Mouse (Mus musculus) gonadal fat pad, adult 2 months (tissue): Measurements from ENCODE around the gene Ube3a. TPM values are rescaled to one million over a fixed set of nuclear protein-coding genes. Genes with fewer than 3 reads are reported as not detected.

Source experiments
- DNase-seq: peaks from one replicate; pipeline ENCODE4 v3.0.0-alpha.2; 2012; ENCODE audit warnings: low read depth
- polyA plus RNA-seq: library from polyadenylated mRNA; depleted of rRNA; stranded (reverse); fragments of >200 nt; gene quantifications from 2 replicates; pipeline ENCODE4 v1.2.3, GENCODE M21; 2012; rRNA removed

Gene Ube3a
- polyA plus RNA-seq = 41.3 and 59.0 TPM in 2 replicates

DNA sequence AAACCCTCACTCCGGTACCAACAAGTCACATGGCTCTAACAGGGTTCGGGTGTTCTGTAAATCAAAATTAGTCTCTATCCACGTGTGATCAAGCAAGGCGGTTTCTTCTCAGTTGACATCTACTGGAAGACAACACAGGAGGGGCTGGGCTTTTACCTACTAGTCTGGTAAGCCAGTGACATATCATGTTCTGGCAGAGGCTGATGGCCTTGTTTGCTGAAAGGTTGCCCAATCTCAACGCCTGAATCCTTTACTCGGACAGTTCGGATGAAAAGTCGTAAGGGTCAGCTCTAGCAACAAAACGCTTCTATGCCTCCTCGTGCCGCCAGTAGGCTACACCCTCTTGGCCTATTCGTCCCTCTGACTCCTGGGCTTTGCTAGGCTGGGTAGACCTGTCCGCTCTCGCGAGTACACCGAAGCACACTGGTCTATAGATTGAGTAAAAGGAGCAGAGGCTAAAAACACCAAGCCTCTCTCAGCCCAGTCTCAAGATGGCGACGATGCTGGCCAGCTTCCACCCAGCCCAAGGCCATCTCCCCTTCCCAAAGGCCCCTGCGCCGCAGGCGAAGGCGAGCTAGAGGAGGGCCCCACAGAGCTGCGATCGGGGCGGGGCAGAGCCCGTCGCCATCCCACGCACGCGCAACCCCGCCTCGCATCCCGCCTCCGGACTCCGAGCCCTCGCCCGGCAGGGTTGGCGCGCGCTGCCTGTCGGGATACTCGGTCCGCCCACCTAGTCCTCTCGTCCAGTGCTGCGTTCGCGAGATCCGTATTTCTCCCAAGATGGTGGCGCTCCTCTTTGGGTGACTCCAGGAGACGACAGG, at the start of gene Ube3a:
Gene Ube3a, plus strand, starts transcription at position 706 of the 821 bp plus-strand sequence.
- DNase-seq = peak; percentile 58

GRCm38 (mm10) chr7:59192831-59193230, 35.7 kb upstream of the Ube3a start:
- DNase-seq = no peak

DNA sequence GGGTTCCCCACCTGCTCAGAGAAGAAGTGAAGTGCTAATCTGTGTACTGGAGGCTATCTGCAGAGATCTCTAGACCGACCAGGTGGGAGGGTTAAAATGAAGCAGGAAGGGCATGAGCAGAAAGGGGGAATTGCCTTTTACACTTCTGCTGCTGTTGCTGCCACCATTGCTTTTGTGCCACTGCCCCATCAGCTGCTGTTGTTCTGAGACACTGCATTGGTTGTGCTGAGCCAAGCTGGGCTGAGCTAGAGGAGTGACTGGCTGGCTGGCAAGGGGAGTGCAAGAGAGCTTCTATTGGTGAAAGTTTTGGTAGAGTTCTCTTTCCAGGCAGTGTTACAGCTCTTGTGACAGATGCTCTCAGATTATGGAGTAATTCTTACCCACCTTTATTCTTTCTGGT, 13.6 kb upstream of the Ube3a start:
- DNase-seq = no peak

GRCm38 (mm10) chr7:59221244-59221643, 7.3 kb upstream of the Ube3a start:
- no peak for DNase-seq

- no peak for DNase-seq
Observed at GRCm38 (mm10) chr7:59228866-59229182, 274 bp downstream of the Ube3a start.

DNA sequence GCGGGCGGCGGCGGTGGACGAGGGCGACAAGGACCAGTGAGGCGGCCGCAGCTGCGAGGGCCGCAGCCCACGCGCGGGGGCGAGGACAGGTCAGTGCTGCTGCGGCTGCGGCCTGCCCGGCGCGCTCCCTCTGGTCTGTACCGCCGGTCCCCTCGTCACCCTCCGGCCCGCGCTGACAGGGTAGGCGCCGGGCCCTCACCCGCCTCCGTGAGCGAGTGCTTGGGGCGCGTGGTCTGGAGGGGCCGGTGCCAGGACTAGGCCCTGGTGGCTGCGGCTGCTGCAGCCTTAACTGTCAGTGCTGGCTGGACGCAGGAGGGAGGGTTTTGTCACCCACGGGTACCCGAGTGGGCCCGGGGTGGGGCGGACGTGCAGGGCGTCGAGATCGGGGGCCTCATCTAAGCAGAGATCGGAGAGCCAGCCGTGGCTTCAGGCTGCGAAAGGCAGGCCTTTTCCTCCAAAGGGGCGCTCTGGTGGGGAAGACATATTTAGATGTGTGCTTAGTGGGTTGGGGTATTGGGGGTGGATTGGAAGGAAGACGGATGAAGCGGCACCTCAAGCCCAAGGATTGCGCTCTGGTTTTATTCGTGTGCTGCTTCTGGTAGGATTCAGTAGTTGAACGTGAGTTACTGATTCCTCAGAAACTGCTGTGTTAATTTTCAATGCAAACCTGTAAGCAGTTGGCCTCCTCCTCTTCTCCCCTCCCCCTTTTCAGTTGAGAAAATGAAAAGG, 797 bp downstream of the Ube3a start:
- no peak for DNase-seq

DNA sequence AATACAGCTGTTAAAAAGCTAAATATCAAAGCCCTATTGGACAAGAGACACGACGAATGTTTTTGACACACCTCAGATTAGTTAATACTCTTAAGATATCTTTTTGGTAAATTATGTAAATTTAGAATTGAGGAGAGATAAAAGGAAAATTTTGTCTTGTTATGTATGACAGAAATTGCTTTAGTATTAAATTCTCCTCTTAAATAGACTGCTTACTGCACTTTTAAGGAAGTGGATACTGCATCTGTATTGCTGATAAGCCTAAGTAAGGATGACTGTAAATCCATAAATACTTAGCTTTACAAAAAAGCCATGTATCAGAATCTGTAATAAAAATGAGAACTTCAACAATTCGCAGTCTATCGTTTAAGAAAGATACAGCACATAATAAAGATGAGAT, 1.8 kb downstream of the Ube3a start:
- DNase-seq = no peak

DNA sequence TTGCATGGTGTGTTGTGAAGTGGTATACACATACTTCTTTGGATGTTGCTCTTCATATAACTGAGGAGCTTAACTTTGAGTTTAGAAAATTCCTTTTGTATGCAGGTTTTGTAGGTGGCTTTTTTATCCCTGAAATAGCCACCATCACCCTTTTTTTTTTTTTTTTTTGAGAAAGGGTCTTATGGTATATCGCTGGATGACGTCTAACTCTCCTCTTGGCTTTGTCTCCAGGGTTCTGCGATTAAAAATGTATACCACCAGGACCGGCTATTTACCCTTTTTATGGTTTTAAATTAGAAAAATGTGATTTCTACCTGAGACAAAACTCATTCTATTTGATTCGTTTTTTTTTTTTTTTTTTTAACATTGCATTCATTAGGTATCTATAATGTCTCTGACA, 2.2 kb downstream of the Ube3a start:
- DNase-seq = no peak

GRCm38 (mm10) chr7:59231960-59232359, 3.4 kb downstream of the Ube3a start:
- DNase-seq = no peak

GRCm38 (mm10) chr7:59234773-59235401, 6.3 kb downstream of the Ube3a start:
- DNase-seq = no peak

DNA sequence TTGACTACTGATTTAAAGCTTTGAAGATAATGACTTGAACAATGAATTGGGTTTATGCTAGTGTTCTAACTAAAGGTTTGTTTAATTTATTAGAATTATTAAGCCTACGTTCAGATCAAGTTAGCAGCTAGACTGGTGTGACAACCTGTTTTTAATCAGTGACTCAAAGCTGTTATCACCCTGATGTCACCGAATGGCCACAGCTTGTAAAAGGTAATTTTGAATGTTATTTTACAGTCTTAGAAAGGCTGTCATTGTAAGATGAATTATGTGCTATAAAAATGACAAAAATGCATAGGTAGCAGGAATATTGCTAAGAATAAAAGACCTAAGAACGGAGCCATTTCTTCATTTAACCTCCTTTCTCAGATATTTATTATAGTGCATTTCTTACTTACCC, 14.7 kb downstream of the Ube3a start:
- DNase-seq = no peak

DNA sequence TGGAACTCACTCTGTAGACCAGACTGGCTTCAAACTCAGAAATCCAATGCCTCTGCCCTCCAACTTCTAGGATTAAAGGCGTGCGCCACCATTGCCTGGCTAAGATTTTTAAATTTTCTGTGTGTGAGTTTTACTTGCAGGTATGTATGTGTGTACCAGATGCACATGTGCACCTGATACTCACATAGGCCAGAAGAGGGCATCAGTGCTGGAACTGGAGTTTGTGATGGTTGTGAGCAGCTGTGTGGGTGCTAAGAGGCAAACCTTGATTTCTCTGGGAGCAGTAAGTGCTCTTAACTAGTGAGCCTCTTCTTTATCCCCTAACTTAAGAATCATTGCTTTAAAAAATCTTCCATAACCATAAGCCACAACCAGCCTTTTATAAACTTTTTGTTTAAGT, 17.0 kb downstream of the Ube3a start:
- no peak for DNase-seq

- no peak for DNase-seq
Observed at GRCm38 (mm10) chr7:59253373-59253772, 24.8 kb downstream of the Ube3a start.

GRCm38 (mm10) chr7:59265538-59265937, 37.0 kb downstream of the Ube3a start:
- DNase-seq = no peak

- no peak for DNase-seq
Observed at GRCm38 (mm10) chr7:59271775-59272174, 43.2 kb downstream of the Ube3a start.

DNA sequence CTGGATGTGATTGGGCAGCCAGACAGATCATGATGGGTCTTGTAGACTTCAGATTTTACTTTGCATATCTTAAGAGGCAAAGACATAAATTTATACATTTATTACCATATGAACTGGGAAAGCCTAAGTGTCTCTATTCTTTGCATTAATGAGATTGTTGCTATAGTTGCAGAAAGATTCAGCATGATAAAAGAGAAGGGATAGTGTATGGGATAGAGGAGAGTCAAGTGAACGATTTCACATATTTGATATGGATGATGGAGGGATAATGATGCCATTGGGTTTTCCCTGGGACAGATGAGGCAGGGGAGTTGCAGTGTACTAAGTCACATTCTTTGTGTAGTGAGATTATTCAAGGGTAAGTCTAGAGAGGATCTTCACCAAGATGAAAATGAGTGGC, 84.0 kb downstream of the Ube3a start:
- DNase-seq = no peak

- DNase-seq = no peak
Observed at GRCm38 (mm10) chr7:59322759-59323158, 94.2 kb downstream of the Ube3a start.
